Mouse (Mus musculus): ENCODE data around the gene Hmgcll1. TPM values are rescaled to one million over a fixed set of nuclear protein-coding genes. Genes with fewer than 3 reads are reported as not detected.

The Hmgcll1 gene
- polyA plus RNA-seq (2017; shearing (Covaris generic)): not detected

GRCm38 (mm10) chr9:76014631-76015531 lies at the start of gene Hmgcll1:
Hmgcll1 (plus strand) TSS chr9:76014855.
- no peak for ATAC-seq

DNA sequence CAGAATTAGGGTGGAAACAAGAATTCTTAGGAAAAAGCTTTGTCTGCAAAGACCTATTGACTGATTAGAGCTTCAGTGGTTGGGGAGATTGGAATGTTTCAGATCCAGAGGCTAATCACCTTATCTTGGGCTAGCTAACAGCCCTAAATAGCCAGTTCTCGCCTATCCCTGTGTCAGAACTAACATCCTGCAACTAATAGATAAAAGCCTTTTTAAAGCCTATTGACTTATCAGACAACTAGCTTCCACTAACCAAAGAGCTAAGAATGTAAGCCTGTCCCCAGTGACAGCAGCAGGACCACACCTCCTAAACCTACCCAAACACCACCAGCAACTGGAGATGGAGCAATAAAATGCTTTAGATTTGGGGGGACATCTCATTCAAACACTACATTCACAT lies 34.6 kb upstream of the Hmgcll1 start:
- ATAC-seq: no peak

- ATAC-seq: no peak
Observed at GRCm38 (mm10) chr9:75981139-75981538, 33.5 kb upstream of the Hmgcll1 start.

DNA sequence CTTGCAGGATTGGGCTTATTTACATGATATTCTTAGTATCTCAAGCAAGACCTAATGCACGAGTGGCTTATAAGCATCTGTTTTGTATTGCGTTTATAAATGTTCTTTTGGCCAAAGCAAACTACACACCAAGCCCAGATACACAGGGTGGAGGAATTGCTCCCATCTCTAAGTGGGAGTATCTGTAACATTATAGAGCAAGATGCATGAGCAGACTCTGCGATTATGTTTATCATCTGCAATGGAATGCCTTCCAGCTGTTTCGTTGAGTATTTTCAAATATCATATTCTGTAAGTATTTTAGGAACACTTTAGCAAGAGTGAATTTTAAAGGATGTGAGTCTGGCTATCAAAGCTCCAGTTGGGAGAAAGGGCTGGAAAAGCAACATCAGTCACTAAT lies 25.2 kb upstream of the Hmgcll1 start:
- ATAC-seq: no peak

GRCm38 (mm10) chr9:75998791-75999350 lies 15.8 kb upstream of the Hmgcll1 start:
- ATAC-seq: no peak

DNA sequence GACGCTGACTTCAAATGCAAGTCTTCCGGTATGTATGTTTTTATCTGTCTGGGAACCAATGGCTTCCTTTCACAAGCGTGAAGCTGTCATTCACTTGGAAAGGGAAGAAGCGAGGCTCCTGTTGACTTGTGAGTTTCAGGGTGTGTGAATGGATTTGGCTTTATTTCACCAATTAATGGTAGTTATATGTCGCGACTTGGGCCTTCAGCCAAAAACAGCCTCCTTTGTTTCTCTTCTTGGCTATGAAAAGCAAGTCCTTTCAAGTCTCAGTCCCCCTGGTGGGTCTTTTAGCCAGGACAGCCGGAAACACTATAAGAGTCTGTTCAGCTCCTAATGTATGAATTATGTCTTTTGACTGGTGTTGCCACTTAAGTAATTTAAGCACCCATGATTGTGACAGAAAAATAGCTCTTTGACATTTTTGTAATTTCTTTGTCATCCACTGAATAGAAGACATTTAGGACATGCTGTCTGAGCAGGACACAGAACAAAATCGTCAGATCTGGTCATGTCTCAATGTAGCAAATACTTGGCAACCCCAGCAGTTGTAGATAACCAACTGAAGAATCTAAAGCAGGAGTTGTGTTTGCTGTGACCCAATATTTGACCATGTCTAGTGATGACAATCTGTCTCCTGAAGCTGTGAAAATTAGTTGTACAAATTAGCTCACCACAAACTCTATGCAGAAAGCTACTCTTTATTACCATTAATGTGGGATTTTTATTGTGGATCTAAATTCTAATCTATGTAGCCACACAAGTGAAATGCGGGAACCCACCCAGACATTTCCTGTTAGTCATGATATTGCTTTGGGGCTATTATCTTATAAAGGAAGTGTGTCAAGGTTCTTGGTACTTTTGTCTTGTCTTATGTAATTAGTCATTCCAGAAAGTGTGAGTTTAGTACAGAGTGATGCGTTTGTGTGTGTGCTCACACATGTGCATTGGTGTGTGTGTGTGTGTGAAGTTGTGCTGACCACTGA lies 13.5 kb upstream of the Hmgcll1 start:
- no peak for ATAC-seq

DNA sequence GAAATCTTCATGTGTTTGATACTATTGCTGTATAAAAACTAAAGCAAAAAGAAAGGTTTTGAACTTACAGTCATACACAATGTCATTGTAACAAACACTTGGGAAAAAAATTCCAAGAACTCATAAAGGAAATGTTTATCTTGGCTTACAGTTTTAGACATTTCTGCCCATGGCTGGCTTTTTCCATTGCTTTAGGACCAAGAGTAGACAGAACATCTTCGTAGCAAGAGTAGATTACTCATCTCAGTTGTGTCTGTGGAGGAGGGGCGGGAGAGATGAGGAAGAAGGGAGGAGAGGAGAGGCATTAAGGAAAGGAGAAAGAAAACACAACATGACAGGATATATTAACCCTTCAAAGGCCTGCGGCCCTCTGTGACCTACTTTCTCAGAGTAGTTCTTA lies 11.6 kb upstream of the Hmgcll1 start:
- ATAC-seq: no peak

GRCm38 (mm10) chr9:76003637-76004036 lies 11.0 kb upstream of the Hmgcll1 start:
- ATAC-seq: no peak

DNA sequence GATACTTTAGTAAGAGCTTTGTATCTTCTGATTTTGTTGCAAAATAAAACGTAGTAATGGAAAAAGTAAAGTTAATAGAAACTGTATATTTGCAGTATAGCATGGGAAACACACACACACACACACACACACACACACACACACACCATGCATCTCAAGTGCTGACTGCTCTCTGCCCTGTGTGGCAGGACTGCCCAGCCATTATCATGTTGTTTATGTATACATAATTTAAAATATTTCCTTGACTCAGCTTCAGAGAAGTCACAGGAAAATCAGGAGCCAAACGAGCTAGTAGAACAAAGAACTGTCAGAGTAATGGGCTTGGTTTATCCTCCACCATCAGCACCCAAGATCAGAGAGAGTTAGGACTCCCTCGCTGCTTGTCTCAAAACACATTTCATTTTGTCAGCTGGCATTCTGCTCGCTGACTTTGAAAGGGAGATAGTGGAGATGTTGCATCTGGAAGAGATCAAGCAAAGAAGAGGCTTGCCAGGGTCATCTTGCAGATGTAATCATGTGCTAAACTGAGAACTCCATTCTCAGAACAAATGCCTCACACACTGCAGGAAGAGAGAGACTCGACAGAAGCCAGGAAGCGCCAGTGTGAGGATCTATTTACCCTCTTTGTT lies 7.2 kb upstream of the Hmgcll1 start:
- no peak for ATAC-seq

- ATAC-seq: no peak
Observed at GRCm38 (mm10) chr9:76013789-76014188, 866 bp upstream of the Hmgcll1 start.

- no peak for ATAC-seq
Observed at GRCm38 (mm10) chr9:76015971-76016370, 1.3 kb downstream of the Hmgcll1 start.

DNA sequence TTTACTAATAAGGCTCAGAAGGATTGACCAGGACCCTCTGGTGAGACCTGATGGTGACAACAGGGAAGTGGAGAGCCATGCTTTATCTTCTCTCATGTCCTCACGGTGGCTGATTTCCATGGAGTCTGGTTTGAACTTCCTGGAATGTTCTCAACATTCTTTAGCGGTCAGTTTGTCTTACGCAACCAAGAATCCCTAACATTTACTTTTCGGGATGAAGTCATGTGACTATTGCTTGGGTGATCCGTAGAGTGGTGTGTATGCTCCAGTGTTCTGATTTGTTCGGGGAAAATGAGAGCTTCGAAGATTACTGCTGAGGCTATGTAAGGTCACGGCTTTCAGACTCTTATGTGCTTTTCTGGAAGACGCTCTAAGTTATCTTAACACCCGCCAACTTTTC lies 1.9 kb downstream of the Hmgcll1 start:
- no peak for ATAC-seq

- ATAC-seq: no peak
Observed at GRCm38 (mm10) chr9:76023551-76023973, 8.9 kb downstream of the Hmgcll1 start.

- no peak for ATAC-seq
Observed at GRCm38 (mm10) chr9:76024277-76025246, 9.9 kb downstream of the Hmgcll1 start.

DNA sequence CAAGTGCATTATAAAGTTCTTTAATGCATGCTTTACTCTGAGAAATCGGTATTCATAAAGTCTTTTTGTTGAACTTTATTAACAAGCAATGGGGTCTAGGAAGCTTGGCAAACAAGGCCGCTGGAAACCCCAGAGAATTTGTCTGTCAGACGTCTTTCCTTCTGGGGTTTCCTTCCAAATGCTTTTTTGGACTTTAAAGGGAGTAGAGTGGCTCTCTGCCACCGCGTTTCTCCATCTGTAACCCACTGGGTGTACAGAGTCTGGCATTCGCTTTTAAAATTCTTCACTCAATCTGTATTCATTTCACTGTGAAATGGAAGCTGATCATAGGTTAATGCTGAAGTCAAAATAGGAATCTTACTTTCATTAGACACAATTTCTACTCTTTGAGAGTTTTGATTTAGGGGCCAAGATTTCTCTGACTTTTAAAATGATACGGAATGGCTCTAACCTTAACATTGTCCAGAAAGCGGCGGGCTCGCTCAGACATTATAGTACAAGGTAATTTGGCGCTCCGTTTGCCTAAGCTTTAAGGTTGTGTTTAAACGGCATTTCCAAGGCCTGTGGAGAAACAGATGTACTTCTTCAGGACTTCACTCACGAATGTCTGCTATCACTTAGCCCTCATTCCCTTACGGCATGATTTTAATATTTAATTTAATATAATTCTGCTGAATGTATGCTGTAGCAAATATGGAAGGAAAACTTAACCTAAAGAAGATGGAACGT lies 15.0 kb downstream of the Hmgcll1 start:
- ATAC-seq: no peak

DNA sequence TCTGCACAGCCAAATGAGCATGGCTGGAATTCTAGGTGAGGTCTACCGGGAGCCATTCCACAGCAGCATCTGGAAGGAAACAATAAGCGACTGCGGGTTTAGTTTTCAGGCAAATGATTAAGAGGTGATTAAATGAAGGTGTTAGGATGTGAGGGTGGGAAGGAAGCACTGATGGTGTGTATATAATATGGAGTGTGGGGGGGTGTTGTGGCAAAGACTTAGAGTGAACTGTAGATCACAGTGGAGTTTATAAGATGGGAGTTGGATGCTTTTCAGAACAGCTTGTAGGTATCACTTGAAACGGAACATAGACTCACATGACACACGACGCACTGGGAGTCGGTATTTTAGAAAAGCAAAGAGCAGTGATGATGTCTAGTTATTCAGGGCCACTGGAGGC lies 20.4 kb downstream of the Hmgcll1 start:
- no peak for ATAC-seq

GRCm38 (mm10) chr9:76038327-76039103 lies 23.9 kb downstream of the Hmgcll1 start:
- no peak for ATAC-seq

GRCm38 (mm10) chr9:76039711-76040110 lies 25.1 kb downstream of the Hmgcll1 start:
- ATAC-seq: no peak

GRCm38 (mm10) chr9:76043341-76043740 lies 28.7 kb downstream of the Hmgcll1 start:
- ATAC-seq: no peak

- ATAC-seq: no peak
Observed at GRCm38 (mm10) chr9:76060935-76061334, 46.3 kb downstream of the Hmgcll1 start.
